Mouse (Mus musculus): ENCODE data around the gene Cby1.

Gene Cby1

DNA sequence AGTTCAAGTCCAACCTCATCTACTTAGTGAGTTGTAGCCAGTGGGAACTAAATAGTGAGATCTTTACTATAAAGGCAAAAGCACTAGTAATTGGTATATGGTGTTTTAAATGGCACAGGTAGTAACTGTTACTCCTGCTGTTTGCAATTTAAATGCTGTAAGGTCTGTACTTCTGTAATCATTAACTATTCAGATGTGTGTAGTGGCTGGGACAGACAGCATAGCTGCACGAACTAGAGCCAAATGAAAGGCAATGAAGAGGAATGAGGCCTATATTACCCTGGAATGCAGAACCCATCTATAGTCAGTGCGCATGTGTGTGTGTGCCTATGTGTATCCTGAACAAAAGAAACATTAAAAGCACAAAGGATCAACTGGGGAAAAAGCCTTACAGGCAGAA lies 18.9 kb downstream of the Cby1 start:
- no peak for DNase-seq (ENCODE audit: low read depth)

DNA sequence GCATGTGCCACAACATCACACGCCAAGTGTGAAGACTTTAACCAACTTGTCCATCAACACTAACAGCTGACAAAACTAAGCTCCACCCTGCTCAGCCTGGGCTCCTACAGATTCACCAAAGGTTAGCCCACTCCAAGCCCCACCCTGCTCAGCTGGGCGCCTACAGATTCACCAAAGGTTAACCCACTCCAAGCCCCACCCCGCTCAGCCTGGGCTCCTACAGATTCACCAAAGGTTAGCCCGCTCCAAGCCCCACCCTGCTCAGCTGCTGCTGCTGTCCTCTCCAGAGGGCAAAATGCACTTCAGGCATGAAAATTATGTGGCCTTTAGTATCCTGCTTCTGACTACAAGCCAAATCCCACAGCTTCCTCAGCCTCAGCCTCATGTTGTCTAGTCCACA lies 23.0 kb downstream of the Cby1 start:
- DNase-seq (ENCODE audit: low read depth), result no peak

- no peak for DNase-seq (ENCODE audit: low read depth)
Observed at GRCm38 (mm10) chr15:79683146-79683545, 24.1 kb downstream of the Cby1 start.

GRCm38 (mm10) chr15:79683707-79684465 lies 24.9 kb downstream of the Cby1 start:
- no peak for DNase-seq (ENCODE audit: low read depth)

DNA sequence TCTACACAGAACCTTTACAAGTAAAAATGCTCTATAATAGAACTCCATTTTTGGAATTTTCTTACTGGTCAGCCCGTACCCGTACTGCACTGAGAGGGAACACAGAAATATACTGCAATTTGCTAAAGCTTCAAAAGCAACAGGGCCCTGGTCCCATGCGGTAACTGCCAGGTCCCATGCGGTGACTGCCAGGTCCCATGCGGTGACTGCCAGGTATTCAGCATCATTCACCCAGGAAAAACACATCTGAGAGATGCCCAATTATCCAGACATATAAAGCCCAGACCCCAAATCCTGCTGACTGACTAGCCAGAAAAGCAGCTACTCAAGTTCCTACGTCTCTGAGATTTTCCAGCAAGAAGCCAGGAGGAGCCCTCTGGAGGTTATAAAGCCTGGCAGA lies 25.6 kb downstream of the Cby1 start:
- DNase-seq (ENCODE audit: low read depth), result no peak

GRCm38 (mm10) chr15:79685141-79685641 lies 26.2 kb downstream of the Cby1 start:
- DNase-seq (ENCODE audit: low read depth), result no peak

DNA sequence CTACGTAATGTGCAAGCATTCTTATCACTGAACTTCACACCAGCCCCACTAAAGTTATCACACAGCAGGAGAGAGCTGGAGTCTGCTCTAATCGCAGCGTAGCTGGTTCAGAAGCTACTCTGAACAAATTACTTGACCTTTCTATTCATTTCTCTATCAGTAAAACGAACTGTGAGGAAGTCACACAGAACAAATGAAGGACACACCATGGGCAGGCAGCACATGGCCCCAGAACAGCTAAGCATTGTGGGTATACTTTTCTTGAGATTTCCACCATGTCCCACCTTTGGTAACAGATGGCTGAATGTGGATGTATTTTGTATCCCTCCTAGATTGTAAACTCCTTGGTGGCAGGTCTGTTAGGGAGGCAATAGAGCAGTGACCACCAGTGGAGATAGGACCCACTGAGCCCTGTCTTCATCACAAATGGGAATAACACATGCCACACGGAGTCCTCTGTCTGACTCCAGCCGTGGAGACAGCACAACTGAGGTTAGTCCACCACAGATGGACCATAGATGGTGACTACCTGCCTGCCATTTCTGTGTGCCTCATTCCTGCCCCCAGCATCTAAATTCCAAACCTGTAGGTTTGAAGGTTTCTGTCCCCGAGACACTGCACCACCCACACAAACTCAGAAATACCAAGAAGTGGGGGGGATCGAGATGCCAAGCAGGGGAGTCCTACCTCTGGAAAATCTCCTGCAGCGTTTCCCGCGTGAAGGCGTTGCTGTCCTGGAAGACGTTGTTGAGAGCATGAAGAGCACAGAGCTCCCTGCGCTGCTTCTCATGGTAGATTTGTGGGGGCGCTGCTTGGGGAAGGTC lies 27.3 kb downstream of the Cby1 start:
- DNase-seq (ENCODE audit: low read depth), result peak; percentile 43

DNA sequence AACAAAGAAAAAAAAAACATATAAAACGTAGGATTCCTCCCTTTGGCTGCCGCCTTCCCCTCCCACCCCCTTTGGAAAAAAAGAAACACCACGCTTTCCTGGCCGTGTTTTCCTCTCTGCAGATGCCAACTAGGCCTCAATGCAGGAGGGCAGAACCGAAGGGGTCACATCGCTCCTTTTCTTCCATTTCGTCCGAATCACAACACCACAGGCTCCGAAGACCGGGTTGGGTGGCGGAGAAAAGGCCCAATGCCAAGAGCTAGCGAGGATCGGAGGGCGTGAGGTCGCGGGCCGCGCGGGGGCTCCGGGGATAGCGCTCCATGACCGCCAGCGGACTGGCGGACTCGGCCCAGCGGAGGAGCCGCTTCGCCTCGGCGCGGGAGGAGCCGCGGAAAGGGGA lies 28.2 kb downstream of the Cby1 start:
- no peak for DNase-seq (ENCODE audit: low read depth)

DNA sequence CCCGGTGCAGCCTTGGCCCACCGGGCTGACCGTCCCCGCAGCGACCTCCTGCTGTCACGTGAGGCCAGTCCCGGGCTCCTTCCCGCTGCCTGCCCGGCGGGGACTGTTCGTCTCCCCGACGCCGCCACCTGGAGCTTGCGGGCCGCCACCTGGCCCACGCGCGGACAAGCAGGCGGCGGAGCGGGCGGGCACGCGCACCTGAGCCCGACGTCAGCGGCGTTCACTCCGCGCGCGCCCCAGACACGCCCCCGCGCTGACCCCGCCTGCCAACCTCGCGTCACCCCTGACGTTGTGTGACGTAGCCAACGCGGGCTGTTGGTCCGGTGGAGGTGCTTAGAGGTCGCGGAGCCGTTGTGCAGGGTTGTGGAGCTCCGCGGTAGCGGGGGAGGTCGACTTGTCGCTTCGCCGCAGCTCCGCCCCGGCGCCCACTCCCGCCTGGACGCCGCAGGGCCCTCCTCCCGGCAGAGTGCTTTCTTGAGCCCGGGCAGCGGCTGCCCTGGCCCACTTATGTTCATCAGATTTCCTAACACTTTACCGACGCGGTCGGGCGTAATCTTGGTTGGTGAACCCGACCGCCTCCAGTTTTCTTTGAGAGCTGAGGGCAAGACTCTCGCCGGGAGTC lies 28.8 kb downstream of the Cby1 start, which contains the start of gene Josd1:
Gene Josd1, minus strand, starts transcription at position 274 of the 622 bp plus-strand sequence.
- DNase-seq (ENCODE audit: low read depth), result peak; percentile 98

GRCm38 (mm10) chr15:79688268-79688956 lies 29.4 kb downstream of the Cby1 start:
- no peak for DNase-seq (ENCODE audit: low read depth)

GRCm38 (mm10) chr15:79689662-79690425 lies 30.8 kb downstream of the Cby1 start:
- peak; percentile 89 for DNase-seq (ENCODE audit: low read depth)

DNA sequence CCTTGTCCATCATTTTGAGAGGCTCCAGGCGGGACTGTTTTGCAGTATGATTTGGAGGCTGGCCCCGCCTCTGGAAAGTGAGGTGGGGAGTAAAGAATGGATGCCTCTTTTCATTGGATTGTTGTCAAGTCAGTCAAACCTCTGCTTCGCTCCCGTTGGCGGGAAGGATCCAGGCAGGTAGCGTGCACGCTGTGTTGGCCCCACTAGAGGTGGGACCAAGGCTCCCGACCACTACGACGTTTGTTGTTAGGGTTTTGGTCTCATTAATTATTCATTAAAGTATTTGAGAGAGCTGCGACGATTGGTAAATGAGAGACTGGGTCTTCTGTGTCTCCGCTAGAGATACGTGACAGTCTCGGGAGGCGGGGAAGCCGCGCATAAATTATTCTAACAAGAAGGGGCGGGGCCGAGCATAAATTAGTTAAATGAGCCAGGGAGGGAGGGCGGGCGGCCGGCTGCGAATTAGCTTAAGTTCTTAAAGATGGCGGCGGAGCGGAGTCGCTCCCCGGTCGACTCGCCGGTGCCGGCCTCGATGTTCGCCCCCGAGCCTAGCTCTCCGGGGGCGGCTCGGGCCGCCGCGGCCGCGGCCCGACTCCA lies 31.5 kb downstream of the Cby1 start, which contains the start of gene Gtpbp1:
Gene Gtpbp1, plus strand, starts transcription at position 420 of the 597 bp plus-strand sequence.
- DNase-seq (ENCODE audit: low read depth), result peak; percentile 99

GRCm38 (mm10) chr15:79691023-79691508 lies 32.1 kb downstream of the Cby1 start:
- DNase-seq (ENCODE audit: low read depth), result no peak

DNA sequence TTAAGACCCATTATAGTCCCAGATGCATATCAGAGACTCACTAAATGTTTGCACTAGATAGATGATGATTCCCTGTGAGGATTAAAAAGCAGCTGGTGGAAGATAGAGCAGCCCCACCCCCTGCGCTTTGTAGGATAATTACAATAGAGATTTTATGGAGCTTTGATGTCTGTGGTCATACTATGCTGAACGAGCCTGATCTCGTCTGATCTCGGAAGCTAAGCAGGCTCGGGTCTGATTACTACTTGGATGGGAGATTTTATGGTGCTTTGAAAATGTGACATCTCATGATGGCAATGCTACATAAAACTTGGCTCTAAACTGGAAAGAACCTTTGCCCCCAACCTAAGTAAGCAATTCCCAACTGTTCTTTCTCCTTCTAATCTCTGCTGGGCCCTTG lies 33.3 kb downstream of the Cby1 start:
- DNase-seq (ENCODE audit: low read depth), result peak; percentile 33

GRCm38 (mm10) chr15:79693740-79694139 lies 34.7 kb downstream of the Cby1 start:
- peak; percentile 81 for DNase-seq (ENCODE audit: low read depth)

GRCm38 (mm10) chr15:79694512-79694911 lies 35.5 kb downstream of the Cby1 start:
- DNase-seq (ENCODE audit: low read depth), result peak; percentile 52

- DNase-seq (ENCODE audit: low read depth), result no peak
Observed at GRCm38 (mm10) chr15:79695516-79695915, 36.5 kb downstream of the Cby1 start.

DNA sequence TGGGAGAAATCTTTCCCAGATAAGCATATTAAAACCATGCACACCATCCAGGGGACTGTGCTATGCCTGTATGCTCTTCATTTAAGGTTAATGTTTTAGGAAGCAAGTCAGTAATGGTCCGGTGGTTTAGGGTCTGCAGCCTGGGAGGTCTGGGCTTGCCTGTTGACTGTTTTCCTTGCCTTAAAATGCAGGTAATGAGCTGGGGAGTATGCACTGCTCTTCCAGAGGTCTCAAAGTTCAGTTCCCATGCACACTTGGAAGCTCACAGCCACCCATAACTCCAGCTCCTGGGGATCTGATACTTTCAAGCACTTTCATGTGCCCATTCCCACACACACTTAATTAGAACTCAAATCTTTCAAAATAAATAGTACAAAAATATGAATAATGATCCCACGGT lies 37.5 kb downstream of the Cby1 start:
- no peak for DNase-seq (ENCODE audit: low read depth)

- no peak for DNase-seq (ENCODE audit: low read depth)
Observed at GRCm38 (mm10) chr15:79697011-79697410, 38.0 kb downstream of the Cby1 start.

- no peak for DNase-seq (ENCODE audit: low read depth)
Observed at GRCm38 (mm10) chr15:79697558-79698187, 38.7 kb downstream of the Cby1 start.

All from induced T-regulatory cell, adult 2 months (primary cell).